Mouse (Mus musculus): ENCODE measurements at regions not wholly inside any gene's neighbourhood (a gene's known extent, or its start where the extent isn't known, plus 50 kb on each side); places are given as distances from the start of the nearest gene placed in this dataset.

DNA sequence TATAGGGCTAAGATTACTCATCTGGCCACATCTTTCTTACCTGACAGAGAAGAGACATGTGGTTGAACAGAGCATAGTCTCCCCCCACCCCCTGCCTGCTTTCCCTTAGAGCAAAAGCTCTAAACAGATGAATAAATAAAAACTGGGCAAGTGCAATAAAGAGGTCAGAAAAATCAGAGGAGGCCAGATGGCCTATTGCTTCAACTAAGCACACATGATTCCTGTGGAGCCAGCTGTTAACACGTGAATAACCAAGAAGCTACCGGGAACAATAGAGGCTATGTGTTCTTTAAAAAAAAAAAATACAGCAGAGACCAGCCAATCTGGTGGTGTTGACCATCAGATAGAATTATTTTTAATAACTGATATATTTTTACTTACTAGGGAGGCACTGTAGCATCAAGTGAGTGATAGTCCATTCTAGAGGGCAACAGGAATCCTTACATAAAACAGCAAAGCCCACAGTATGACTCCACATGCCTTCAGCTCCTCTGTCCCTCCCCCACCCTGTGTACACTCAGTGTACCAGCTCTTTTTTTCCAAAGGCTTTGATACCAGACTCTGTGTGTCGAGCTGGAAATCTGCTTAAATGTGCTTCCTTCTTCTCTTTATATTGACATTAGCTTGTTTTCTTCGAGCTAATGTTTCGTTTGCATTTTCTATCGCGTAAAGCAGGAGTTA is 272.6 kb downstream of the Plk2 start:
- no peak overlapping the region for H3K4me2 ChIP-seq (ENCODE audit: low read depth)
- no peaks in the 10 kb centered on the region for H3K36me3 ChIP-seq (ENCODE audit: control insufficient read depth, insufficient read depth)
- H3K4me3 ChIP-seq, result no peak overlapping the region
- no peaks in the 10 kb centered on the region for H3K27me3 ChIP-seq (ENCODE audit: control insufficient read depth, insufficient read depth, insufficient read length)
- H3ac ChIP-seq (ENCODE audit: control insufficient read depth, insufficient read length), result no peak overlapping the region
- no peak for TF ChIP-seq SRF (IDR thresholded peaks at IDR 0.05; ENCODE audit: control insufficient read depth, insufficient read length, low read depth)
- no peaks in the 10 kb centered on the region for H3K79me2 ChIP-seq (ENCODE audit: control insufficient read depth, insufficient read depth)

DNA sequence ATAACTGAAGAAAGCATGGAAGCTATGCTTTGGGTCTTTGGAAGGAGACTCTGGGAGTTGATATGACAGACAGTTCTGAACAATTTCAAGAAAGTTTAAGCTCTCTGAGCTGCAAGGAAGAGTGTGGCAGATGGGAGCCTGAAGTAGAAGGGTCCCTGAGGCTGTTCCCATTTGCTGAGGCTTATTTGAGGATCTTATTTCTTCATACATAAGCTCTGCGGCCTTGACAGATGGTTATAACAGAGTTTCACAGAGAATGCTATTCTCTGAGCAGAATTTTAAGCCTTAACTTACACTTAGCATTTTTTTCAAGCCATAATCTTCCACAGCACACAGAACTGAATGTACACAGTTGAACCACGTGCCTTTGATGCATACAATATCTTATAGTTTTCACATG is 278.7 kb downstream of the Plk2 start:
- H3K27me3 ChIP-seq (ENCODE audit: control insufficient read depth, insufficient read depth, insufficient read length), result no peaks in the 10 kb centered on the region
- H3K36me3 ChIP-seq (ENCODE audit: control insufficient read depth, insufficient read depth), result no peaks in the 10 kb centered on the region
- H3K4me2 ChIP-seq (ENCODE audit: low read depth), result no peak overlapping the region
- H3K79me2 ChIP-seq (ENCODE audit: control insufficient read depth, insufficient read depth), result no peaks in the 10 kb centered on the region
- no peak overlapping the region for H3ac ChIP-seq (ENCODE audit: control insufficient read depth, insufficient read length)
- TF ChIP-seq MYOD1 (IDR thresholded peaks at IDR 0.05; ENCODE audit: control insufficient read depth in 1 of 3, insufficient read length in 2 of 3, low read depth in 2 of 3) (no peak), TCF12 (IDR thresholded peaks at IDR 0.05; ENCODE audit: insufficient read depth, poor library complexity, severe bottlenecking) (no peak), POLR2AphosphoS2 (IDR thresholded peaks at IDR 0.05; ENCODE audit: insufficient read length, low read depth) (no peak), SRF (IDR thresholded peaks at IDR 0.05; ENCODE audit: control insufficient read depth, insufficient read length, low read depth) (no peak), MYOG (IDR thresholded peaks at IDR 0.05; ENCODE audit: control insufficient read depth in 1 of 3, insufficient read depth in 1 of 3, insufficient read length in 2 of 3, low read depth in 2 of 3) (no peak), E2F4 (IDR thresholded peaks at IDR 0.05; ENCODE audit: insufficient read depth) (no peak), USF1 (IDR thresholded peaks at IDR 0.05; ENCODE audit: low read depth) (no peak), CEBPB (IDR thresholded peaks at IDR 0.05; ENCODE audit: insufficient read depth, poor library complexity, severe bottlenecking) (no peak), TCF3 (IDR thresholded peaks at IDR 0.05; ENCODE audit: insufficient read length, low read depth) (no peak), MAX (IDR thresholded peaks at IDR 0.05; ENCODE audit: low read depth) (no peak), POLR2A (IDR thresholded peaks at IDR 0.05; ENCODE audit: insufficient read length, low read depth) (no peak), REST (IDR thresholded peaks at IDR 0.05; ENCODE audit: insufficient read depth, insufficient read length) (no peak)
- H3K4me3 ChIP-seq, result no peak overlapping the region

DNA sequence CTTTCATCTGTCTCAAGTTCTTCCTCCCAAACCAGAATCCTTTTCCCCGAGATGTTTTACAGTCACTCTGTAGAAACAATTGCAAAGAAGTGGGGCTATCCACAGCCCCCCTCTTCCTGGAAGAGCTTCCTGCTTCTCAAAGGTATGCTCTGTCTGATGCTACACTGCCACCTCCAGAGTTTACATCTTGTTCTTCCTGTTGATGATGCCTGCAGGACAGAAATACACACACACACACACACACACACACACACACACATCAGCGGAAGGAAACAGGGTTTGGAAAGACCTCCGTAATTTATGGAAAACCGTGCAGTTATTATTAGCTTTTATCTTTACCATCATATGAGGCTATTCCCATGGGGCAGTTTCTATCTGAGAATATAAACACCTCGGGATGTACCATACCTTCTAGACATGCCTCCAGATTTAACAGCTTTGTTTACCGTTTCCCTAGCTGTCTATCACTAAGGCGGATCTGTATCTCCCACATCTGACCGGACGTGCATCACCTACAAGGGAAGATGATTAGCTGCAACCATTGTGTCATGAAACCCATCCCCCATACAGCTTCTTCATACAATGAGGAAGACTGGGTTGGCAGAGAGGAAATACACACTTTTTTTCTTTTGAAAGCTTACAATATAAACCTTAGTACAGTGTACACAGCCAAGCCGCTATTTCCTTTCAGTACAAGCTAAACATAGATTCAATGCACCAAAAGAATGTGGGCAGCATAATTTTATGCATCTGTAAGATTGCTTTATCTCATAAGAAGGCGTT is 288.6 kb downstream of the Plk2 start:
- Histone ChIP-seq H3K4me2 (ENCODE audit: low read depth) (no peak overlapping the region), H3ac (ENCODE audit: control insufficient read depth, insufficient read length) (no peak overlapping the region), H3K27me3 (ENCODE audit: control insufficient read depth, insufficient read depth, insufficient read length) (no peaks in the 10 kb centered on the region), H3K36me3 (ENCODE audit: control insufficient read depth, insufficient read depth) (no peaks in the 10 kb centered on the region), H3K79me2 (ENCODE audit: control insufficient read depth, insufficient read depth) (no peaks in the 10 kb centered on the region), H3K4me3 (no peak overlapping the region)
- TF ChIP-seq MYOD1 (IDR thresholded peaks at IDR 0.05; ENCODE audit: control insufficient read depth in 1 of 3, insufficient read length in 2 of 3, low read depth in 2 of 3), result no peak
- no peak for TF ChIP-seq MYOG (IDR thresholded peaks at IDR 0.05; ENCODE audit: control insufficient read depth in 1 of 3, insufficient read depth in 1 of 3, insufficient read length in 2 of 3, low read depth in 2 of 3)
- TF ChIP-seq TCF12 (IDR thresholded peaks at IDR 0.05; ENCODE audit: insufficient read depth, poor library complexity, severe bottlenecking), result no peak
- no peak for TF ChIP-seq POLR2A (IDR thresholded peaks at IDR 0.05; ENCODE audit: insufficient read length, low read depth)
- TF ChIP-seq POLR2AphosphoS2 (IDR thresholded peaks at IDR 0.05; ENCODE audit: insufficient read length, low read depth), result no peak
- TF ChIP-seq CEBPB (IDR thresholded peaks at IDR 0.05; ENCODE audit: insufficient read depth, poor library complexity, severe bottlenecking), result no peak
- TF ChIP-seq REST (IDR thresholded peaks at IDR 0.05; ENCODE audit: insufficient read depth, insufficient read length), result no peak
- no peak for TF ChIP-seq USF1 (IDR thresholded peaks at IDR 0.05; ENCODE audit: low read depth)
- TF ChIP-seq SRF (IDR thresholded peaks at IDR 0.05; ENCODE audit: control insufficient read depth, insufficient read length, low read depth), result no peak
- TF ChIP-seq MAX (IDR thresholded peaks at IDR 0.05; ENCODE audit: low read depth), result no peak
- TF ChIP-seq TCF3 (IDR thresholded peaks at IDR 0.05; ENCODE audit: insufficient read length, low read depth), result no peak
- TF ChIP-seq E2F4 (IDR thresholded peaks at IDR 0.05; ENCODE audit: insufficient read depth), result no peak

DNA sequence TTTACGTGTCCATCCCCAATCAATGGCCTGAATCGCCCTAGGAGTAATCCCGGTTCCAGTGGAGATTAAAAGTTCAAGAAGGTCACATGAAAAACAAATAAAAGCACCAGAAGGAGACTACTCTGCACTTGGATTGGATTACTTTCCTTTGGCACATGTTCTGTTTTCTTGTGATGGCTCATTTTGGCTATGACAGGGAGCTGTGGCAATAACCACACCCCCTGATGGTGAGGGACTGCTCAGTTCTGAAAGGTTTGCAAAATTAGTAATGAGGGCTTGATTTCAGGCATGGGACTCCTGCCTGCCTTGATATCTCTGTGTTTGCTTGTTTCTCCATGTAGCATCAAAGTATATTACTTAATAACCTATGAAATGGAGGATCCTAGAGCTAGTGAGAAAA is 293.9 kb downstream of the Plk2 start:
- no peak overlapping the region for H3ac ChIP-seq (ENCODE audit: control insufficient read depth, insufficient read length)
- no peak overlapping the region for H3K4me3 ChIP-seq
- TF ChIP-seq MYOG (IDR thresholded peaks at IDR 0.05; ENCODE audit: control insufficient read depth in 1 of 3, insufficient read depth in 1 of 3, insufficient read length in 2 of 3, low read depth in 2 of 3) (no peak), USF1 (IDR thresholded peaks at IDR 0.05; ENCODE audit: low read depth) (no peak), MYOD1 (IDR thresholded peaks at IDR 0.05; ENCODE audit: control insufficient read depth in 1 of 3, insufficient read length in 2 of 3, low read depth in 2 of 3) (no peak), REST (IDR thresholded peaks at IDR 0.05; ENCODE audit: insufficient read depth, insufficient read length) (no peak), POLR2A (IDR thresholded peaks at IDR 0.05; ENCODE audit: insufficient read length, low read depth) (no peak), E2F4 (IDR thresholded peaks at IDR 0.05; ENCODE audit: insufficient read depth) (no peak), POLR2AphosphoS2 (IDR thresholded peaks at IDR 0.05; ENCODE audit: insufficient read length, low read depth) (no peak), SRF (IDR thresholded peaks at IDR 0.05; ENCODE audit: control insufficient read depth, insufficient read length, low read depth) (no peak), TCF12 (IDR thresholded peaks at IDR 0.05; ENCODE audit: insufficient read depth, poor library complexity, severe bottlenecking) (no peak), MAX (IDR thresholded peaks at IDR 0.05; ENCODE audit: low read depth) (no peak)
- H3K4me2 ChIP-seq (ENCODE audit: low read depth), result no peak overlapping the region
- no peaks in the 10 kb centered on the region for H3K36me3 ChIP-seq (ENCODE audit: control insufficient read depth, insufficient read depth)
- H3K27me3 ChIP-seq (ENCODE audit: control insufficient read depth, insufficient read depth, insufficient read length), result no peaks in the 10 kb centered on the region
- H3K79me2 ChIP-seq (ENCODE audit: control insufficient read depth, insufficient read depth), result no peaks in the 10 kb centered on the region

Data from myocyte (in vitro differentiated cells).